Mouse (Mus musculus) bone marrow macrophage, adult 2 months (primary cell): ENCODE measurements at regions not wholly inside any gene's neighbourhood (a gene's known extent, or its start where the extent isn't known, plus 50 kb on each side); places are given as distances from the start of the nearest gene placed in this dataset.

Experiments
- CTCF ChIP-seq: IDR thresholded peaks from 2 replicates; pipeline ENCODE4 v1.5.1; 2012; ENCODE audit warnings: low read depth, mild to moderate bottlenecking, low read length, moderate library complexity
- POLR2A ChIP-seq: IDR thresholded peaks from 2 replicates; pipeline ENCODE4 v1.6.1; 2012; ENCODE audit warnings: mild to moderate bottlenecking, low read depth, low read length, borderline replicate concordance

GRCm38 (mm10) chr3:81782921-81783541 is 149.4 kb upstream of the Ctso start:
- peak; percentile 35; the same call in 1 of the 2 replicates for TF ChIP-seq CTCF
- no peak for TF ChIP-seq POLR2A
